Mouse (Mus musculus): ENCODE data around the gene Smyd3. TPM values are rescaled to one million over a fixed set of nuclear protein-coding genes. Genes with fewer than 3 reads are reported as not detected.

Smyd3 gene
- polyA plus RNA-seq, 1 experiment from 2014 or later: 11.3 TPM

- H3K27me3 ChIP-seq (ENCODE audit: control insufficient read depth, insufficient read depth, low read length): no peaks in the 10 kb centered on the region
- peaks cover 11 to 14% of the 10 kb centered on the region in 2 experiments for H3K4me1 ChIP-seq (ENCODE audit: control insufficient read depth in 2 of 2, insufficient read depth in 2 of 2, low read length in 2 of 2)
- WGBS: 17% methylated on average over 6 of the region's 6 CpGs
- no peaks in the 10 kb centered on the region for H3K36me3 ChIP-seq (ENCODE audit: control insufficient read depth, insufficient read depth, low read length)
- no peak; the same call in 1 of the 2 replicates for ATAC-seq (ENCODE audit: insufficient number of reproducible peaks, insufficient read depth, low FRiP score, low read depth)
- no peak overlapping the region for H3K9ac ChIP-seq (ENCODE audit: low read length)
- 0 out of 2 replicates have a peak, but pooled peaks cover 4% of the 10 kb centered on the region for H3K9me3 ChIP-seq (ENCODE audit: control insufficient read depth, low read length)
- no peak overlapping the region for H3K4me3 ChIP-seq (ENCODE audit: control insufficient read depth in 1 of 2, insufficient read depth in 1 of 2, low read depth in 1 of 2, low read length in 2 of 2)
- peak overlapping the region; percentile 64 to 68 for H3K27ac ChIP-seq (replicated peaks in 1 of 2; ENCODE audit: control insufficient read depth in 1 of 2, insufficient read depth in 1 of 2, low read depth in 2 of 2, low read length in 2 of 2)
- H3K4me2 ChIP-seq (ENCODE audit: low read length): no peak overlapping the region
These were observed 63.2 kb downstream of the Smyd3 start for GRCm38 (mm10) chr1:179454600-179454999.

- H3K9me3 ChIP-seq (ENCODE audit: control insufficient read depth, low read length): 0 out of 2 replicates have a peak, but pooled peaks cover 4% of the 10 kb centered on the region
- 92% methylated on average over 2 of the region's 2 CpGs for WGBS
- H3K36me3 ChIP-seq (ENCODE audit: control insufficient read depth, insufficient read depth, low read length): no peaks in the 10 kb centered on the region
- no peaks in the 10 kb centered on the region for H3K27me3 ChIP-seq (ENCODE audit: control insufficient read depth, insufficient read depth, low read length)
- H3K27ac ChIP-seq (replicated peaks in 1 of 2; ENCODE audit: control insufficient read depth in 1 of 2, insufficient read depth in 1 of 2, low read depth in 2 of 2, low read length in 2 of 2): no peak overlapping the region
- no peak overlapping the region for H3K4me2 ChIP-seq (ENCODE audit: low read length)
- ATAC-seq (ENCODE audit: insufficient number of reproducible peaks, insufficient read depth, low FRiP score, low read depth): no peak
- H3K4me1 ChIP-seq (ENCODE audit: control insufficient read depth in 2 of 2, insufficient read depth in 2 of 2, low read length in 2 of 2): peaks cover 16 to 25% of the 10 kb centered on the region in 2 experiments
- no peak overlapping the region for H3K4me3 ChIP-seq (ENCODE audit: control insufficient read depth in 1 of 2, insufficient read depth in 1 of 2, low read depth in 1 of 2, low read length in 2 of 2)
- no peak overlapping the region for H3K9ac ChIP-seq (ENCODE audit: low read length)
These were observed 66.6 kb downstream of the Smyd3 start for GRCm38 (mm10) chr1:179451211-179451610.

GRCm38 (mm10) chr1:179446845-179447212 is 71.0 kb downstream of the Smyd3 start:
- Histone ChIP-seq H3K4me3 (ENCODE audit: control insufficient read depth in 1 of 2, insufficient read depth in 1 of 2, low read depth in 1 of 2, low read length in 2 of 2) (no peak overlapping the region), H3K4me1 (ENCODE audit: control insufficient read depth in 2 of 2, insufficient read depth in 2 of 2, low read length in 2 of 2) (peaks cover 7 to 13% of the 10 kb centered on the region in 2 experiments; a peak in 3 of 4 replicates), H3K4me2 (ENCODE audit: low read length) (peak overlapping the region; percentile 44), H3K9me3 (ENCODE audit: control insufficient read depth, low read length) (0 out of 2 replicates have a peak, but pooled peaks cover 4% of the 10 kb centered on the region), H3K36me3 (ENCODE audit: control insufficient read depth, insufficient read depth, low read length) (no peaks in the 10 kb centered on the region), H3K9ac (ENCODE audit: low read length) (no peak overlapping the region), H3K27me3 (ENCODE audit: control insufficient read depth, insufficient read depth, low read length) (no peaks in the 10 kb centered on the region), H3K27ac (replicated peaks in 1 of 2; ENCODE audit: control insufficient read depth in 1 of 2, insufficient read depth in 1 of 2, low read depth in 2 of 2, low read length in 2 of 2) (peak overlapping the region; percentile 7 to 41; a peak in 2 of 4 replicates)
- ATAC-seq (ENCODE audit: insufficient number of reproducible peaks, insufficient read depth, low FRiP score, low read depth): no peak
- WGBS: 21% methylated on average over 2 of the region's 2 CpGs

- H3K4me2 ChIP-seq (ENCODE audit: low read length): peak overlapping the region; percentile 44
- H3K4me1 ChIP-seq (ENCODE audit: control insufficient read depth in 2 of 2, insufficient read depth in 2 of 2, low read length in 2 of 2): peaks cover 9 to 13% of the 10 kb centered on the region in 2 experiments
- no peaks in the 10 kb centered on the region for H3K27me3 ChIP-seq (ENCODE audit: control insufficient read depth, insufficient read depth, low read length)
- 0 out of 2 replicates have a peak, but pooled peaks cover 4% of the 10 kb centered on the region for H3K9me3 ChIP-seq (ENCODE audit: control insufficient read depth, low read length)
- no peaks in the 10 kb centered on the region for H3K36me3 ChIP-seq (ENCODE audit: control insufficient read depth, insufficient read depth, low read length)
- WGBS: 48% methylated on average over 17 of the region's 17 CpGs
- H3K27ac ChIP-seq (replicated peaks in 1 of 2; ENCODE audit: control insufficient read depth in 1 of 2, insufficient read depth in 1 of 2, low read depth in 2 of 2, low read length in 2 of 2): peak overlapping the region; percentile 7 to 41; a peak in 1 of 4 replicates
- ATAC-seq (ENCODE audit: insufficient number of reproducible peaks, insufficient read depth, low FRiP score, low read depth): peak; percentile 83
- no peak overlapping the region for H3K4me3 ChIP-seq (ENCODE audit: control insufficient read depth in 1 of 2, insufficient read depth in 1 of 2, low read depth in 1 of 2, low read length in 2 of 2)
- H3K9ac ChIP-seq (ENCODE audit: low read length): peak overlapping the region; percentile 36; the same call in 1 of the 2 replicates
These were observed 71.6 kb downstream of the Smyd3 start for GRCm38 (mm10) chr1:179446127-179446844.

GRCm38 (mm10) chr1:179443835-179444234 is 74.0 kb downstream of the Smyd3 start:
- WGBS: 82% methylated on average over 13 of the region's 13 CpGs
- no peaks in the 10 kb centered on the region for H3K9me3 ChIP-seq (ENCODE audit: control insufficient read depth, low read length)
- H3K36me3 ChIP-seq (ENCODE audit: control insufficient read depth, insufficient read depth, low read length): no peaks in the 10 kb centered on the region
- ATAC-seq (ENCODE audit: insufficient number of reproducible peaks, insufficient read depth, low FRiP score, low read depth): no peak
- H3K9ac ChIP-seq (ENCODE audit: low read length): no peak overlapping the region
- no peaks in the 10 kb centered on the region for H3K27me3 ChIP-seq (ENCODE audit: control insufficient read depth, insufficient read depth, low read length)
- H3K27ac ChIP-seq (replicated peaks in 1 of 2; ENCODE audit: control insufficient read depth in 1 of 2, insufficient read depth in 1 of 2, low read depth in 2 of 2, low read length in 2 of 2): no peak overlapping the region
- no peak overlapping the region for H3K4me3 ChIP-seq (ENCODE audit: control insufficient read depth in 1 of 2, insufficient read depth in 1 of 2, low read depth in 1 of 2, low read length in 2 of 2)
- H3K4me2 ChIP-seq (ENCODE audit: low read length): no peak overlapping the region
- H3K4me1 ChIP-seq (ENCODE audit: control insufficient read depth in 2 of 2, insufficient read depth in 2 of 2, low read length in 2 of 2): peaks cover 9 to 13% of the 10 kb centered on the region in 2 experiments

- Histone ChIP-seq H3K27me3 (ENCODE audit: control insufficient read depth, insufficient read depth, low read length) (no peaks in the 10 kb centered on the region), H3K9me3 (ENCODE audit: control insufficient read depth, low read length) (no peaks in the 10 kb centered on the region), H3K9ac (ENCODE audit: low read length) (no peak overlapping the region), H3K27ac (replicated peaks in 1 of 2; ENCODE audit: control insufficient read depth in 1 of 2, insufficient read depth in 1 of 2, low read depth in 2 of 2, low read length in 2 of 2) (no peak overlapping the region), H3K36me3 (ENCODE audit: control insufficient read depth, insufficient read depth, low read length) (no peaks in the 10 kb centered on the region), H3K4me2 (ENCODE audit: low read length) (no peak overlapping the region), H3K4me1 (ENCODE audit: control insufficient read depth in 2 of 2, insufficient read depth in 2 of 2, low read length in 2 of 2) (peaks cover 9 to 13% of the 10 kb centered on the region in 2 experiments), H3K4me3 (ENCODE audit: control insufficient read depth in 1 of 2, insufficient read depth in 1 of 2, low read depth in 1 of 2, low read length in 2 of 2) (no peak overlapping the region)
- 59% methylated on average over 8 of the region's 8 CpGs for WGBS
- ATAC-seq (ENCODE audit: insufficient number of reproducible peaks, insufficient read depth, low FRiP score, low read depth): no peak
These were observed 74.4 kb downstream of the Smyd3 start for GRCm38 (mm10) chr1:179443423-179443822.

- no peak for ATAC-seq (ENCODE audit: insufficient number of reproducible peaks, insufficient read depth, low FRiP score, low read depth)
- Histone ChIP-seq H3K4me2 (ENCODE audit: low read length) (no peak overlapping the region), H3K4me3 (ENCODE audit: control insufficient read depth in 1 of 2, insufficient read depth in 1 of 2, low read depth in 1 of 2, low read length in 2 of 2) (no peak overlapping the region), H3K36me3 (ENCODE audit: control insufficient read depth, insufficient read depth, low read length) (no peaks in the 10 kb centered on the region), H3K9ac (ENCODE audit: low read length) (no peak overlapping the region), H3K4me1 (ENCODE audit: control insufficient read depth in 2 of 2, insufficient read depth in 2 of 2, low read length in 2 of 2) (peaks cover 4 to 20% of the 10 kb centered on the region in 2 experiments), H3K9me3 (ENCODE audit: control insufficient read depth, low read length) (no peaks in the 10 kb centered on the region), H3K27ac (replicated peaks in 1 of 2; ENCODE audit: control insufficient read depth in 1 of 2, insufficient read depth in 1 of 2, low read depth in 2 of 2, low read length in 2 of 2) (no peak overlapping the region), H3K27me3 (ENCODE audit: control insufficient read depth, insufficient read depth, low read length) (peaks cover 14% of the 10 kb centered on the region)
- 88% methylated on average over 11 of the region's 11 CpGs for WGBS
These were observed 81.2 kb downstream of the Smyd3 start for GRCm38 (mm10) chr1:179436596-179436995.

Data from heart, embryonic 14.5 days (tissue).